Mouse (Mus musculus): ENCODE results near the gene Il12rb1. TPM values are rescaled to one million over a fixed set of nuclear protein-coding genes. Genes with fewer than 3 reads are reported as not detected.

The Il12rb1 gene
- polyA plus RNA-seq, 1 experiment from 2014 or later, result 0.08 TPM

- Histone ChIP-seq H3K4me3 (peak overlapping the region; percentile 57), H3K9ac (replicated peaks) (peak overlapping the region; percentile 58), H3K9me3 (no peaks in the 10 kb centered on the region), H3K27me3 (no peaks in the 10 kb centered on the region; the same call in 1 of the 2 replicates), H3K4me2 (replicated peaks) (peak overlapping the region; percentile 92), H3K4me1 (peaks cover 57% of the 10 kb centered on the region), H3K36me3 (peaks cover 4% of the 10 kb centered on the region; the same call in 1 of the 2 replicates), H3K27ac (replicated peaks) (peak overlapping the region; percentile 97)
- no peak for ATAC-seq (replicated peaks)
- whole genome bisulfite sequencing, result under 1% methylated on average over 46 of the region's 46 CpGs
Measured at GRCm38 (mm10) chr8:70863956-70864711, 55.9 kb downstream of the Il12rb1 start.

- Histone ChIP-seq H3K36me3 (peaks cover 4% of the 10 kb centered on the region; the same call in 1 of the 2 replicates), H3K4me3 (peak overlapping the region; percentile 57), H3K27me3 (no peaks in the 10 kb centered on the region; the same call in 1 of the 2 replicates), H3K9ac (replicated peaks) (peak overlapping the region; percentile 58), H3K4me2 (replicated peaks) (peak overlapping the region; percentile 92), H3K27ac (replicated peaks) (peak overlapping the region; percentile 97), H3K4me1 (peaks cover 63% of the 10 kb centered on the region), H3K9me3 (no peaks in the 10 kb centered on the region)
- peak; percentile 33 for ATAC-seq (replicated peaks)
- 1% methylated on average over 24 of the region's 24 CpGs for WGBS
Measured at GRCm38 (mm10) chr8:70864712-70865221, 56.5 kb downstream of the Il12rb1 start.

DNA sequence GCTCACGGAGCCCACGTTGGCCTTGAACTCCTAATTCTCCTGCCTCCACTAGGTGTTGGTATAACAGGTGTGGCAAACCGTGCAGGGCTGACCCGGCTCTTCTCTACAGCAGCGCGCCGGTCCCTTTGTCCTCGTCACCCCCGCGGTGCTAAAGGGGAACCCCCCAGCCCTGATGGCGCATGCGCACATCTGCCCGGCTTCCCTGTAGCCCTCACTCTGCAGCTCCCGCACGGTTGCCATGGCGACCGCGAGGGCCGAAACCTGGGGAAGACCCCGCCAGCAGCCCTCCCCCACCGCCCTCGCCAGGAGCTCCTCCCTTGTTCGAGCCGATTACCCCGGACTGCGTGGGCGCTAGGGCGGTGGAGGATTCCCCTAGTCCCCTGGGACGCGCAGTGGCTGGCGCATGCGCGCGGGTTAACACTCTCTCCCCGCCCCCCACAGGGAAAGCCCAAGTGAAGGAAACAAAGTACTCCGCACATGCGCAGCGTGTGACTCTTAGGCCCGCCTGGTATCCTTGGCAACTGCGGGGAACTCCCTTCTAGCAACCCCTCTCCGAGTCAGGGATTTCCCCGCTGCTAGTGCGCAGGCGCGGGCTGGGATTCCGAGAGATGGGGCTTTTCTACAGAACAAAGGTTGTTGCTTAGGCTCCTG, 57.2 kb downstream of the Il12rb1 start:
- H3K36me3 ChIP-seq, result peaks cover 4% of the 10 kb centered on the region; the same call in 1 of the 2 replicates
- peak overlapping the region; percentile 58 for H3K9ac ChIP-seq (replicated peaks)
- under 1% methylated on average over 46 of the region's 46 CpGs for WGBS
- peak overlapping the region; percentile 92 for H3K4me2 ChIP-seq (replicated peaks)
- H3K27ac ChIP-seq (replicated peaks), result peak overlapping the region; percentile 97
- no peaks in the 10 kb centered on the region for H3K9me3 ChIP-seq
- H3K4me3 ChIP-seq, result peak overlapping the region; percentile 57
- H3K27me3 ChIP-seq, result no peaks in the 10 kb centered on the region; the same call in 1 of the 2 replicates
- H3K4me1 ChIP-seq, result peaks cover 68% of the 10 kb centered on the region
- ATAC-seq (replicated peaks), result peak; percentile 85

GRCm38 (mm10) chr8:70866001-70866520, 57.8 kb downstream of the Il12rb1 start:
- no peaks in the 10 kb centered on the region; the same call in 1 of the 2 replicates for H3K27me3 ChIP-seq
- no peaks in the 10 kb centered on the region for H3K9me3 ChIP-seq
- peak overlapping the region; percentile 92 for H3K4me2 ChIP-seq (replicated peaks)
- peak overlapping the region; percentile 57 for H3K4me3 ChIP-seq
- peak overlapping the region; percentile 97 for H3K27ac ChIP-seq (replicated peaks)
- WGBS, result 6% methylated on average over 12 of the region's 12 CpGs
- no peak; the same call in none of the 2 replicates for ATAC-seq (replicated peaks)
- H3K4me1 ChIP-seq, result peaks cover 68% of the 10 kb centered on the region
- peaks cover 4% of the 10 kb centered on the region; the same call in 1 of the 2 replicates for H3K36me3 ChIP-seq
- peak overlapping the region; percentile 45 for H3K9ac ChIP-seq (replicated peaks)

DNA sequence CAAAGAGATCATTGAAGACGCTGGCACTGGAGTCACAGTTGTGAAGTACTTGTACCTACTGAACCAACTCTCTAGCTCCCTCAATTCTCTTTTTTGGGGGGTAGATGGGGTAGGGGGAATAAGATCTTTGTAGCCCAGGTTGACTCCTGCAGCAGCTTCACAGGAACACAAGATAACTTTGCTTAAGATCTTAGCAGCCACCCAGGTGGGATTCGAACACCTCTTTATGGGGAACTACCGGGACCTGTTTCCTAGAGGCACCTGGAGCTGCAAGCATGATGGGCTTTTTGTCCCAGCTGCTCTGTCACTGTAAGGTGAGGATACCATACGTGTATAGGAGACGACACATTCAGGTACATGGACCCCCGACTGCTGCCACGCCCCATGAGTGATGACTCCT, 58.3 kb downstream of the Il12rb1 start:
- H3K4me1 ChIP-seq, result peaks cover 70% of the 10 kb centered on the region

GRCm38 (mm10) chr8:70868559-70869198, 60.4 kb downstream of the Il12rb1 start:
- peak overlapping the region; percentile 19 for H3K4me2 ChIP-seq (replicated peaks)
- H3K27ac ChIP-seq (replicated peaks), result peak overlapping the region; percentile 67
- H3K9ac ChIP-seq (replicated peaks), result peak overlapping the region; percentile 36
- peaks cover 4% of the 10 kb centered on the region; the same call in 1 of the 2 replicates for H3K36me3 ChIP-seq
- 17% methylated on average over 40 of the region's 40 CpGs for WGBS
- no peaks in the 10 kb centered on the region for H3K27me3 ChIP-seq
- H3K4me1 ChIP-seq, result peaks cover 63% of the 10 kb centered on the region
- no peak overlapping the region for H3K4me3 ChIP-seq
- no peak for ATAC-seq (replicated peaks)
- no peaks in the 10 kb centered on the region for H3K9me3 ChIP-seq

More for the DNA sequence above, 58.3 kb downstream of the Il12rb1 start:
- Histone ChIP-seq H3K9me3 (no peaks in the 10 kb centered on the region), H3K36me3 (peaks cover 4% of the 10 kb centered on the region; the same call in 1 of the 2 replicates), H3K4me2 (replicated peaks) (peak overlapping the region; percentile 92; the same call in 1 of the 2 replicates), H3K27ac (replicated peaks) (peak overlapping the region; percentile 97), H3K4me3 (no peak overlapping the region), H3K9ac (replicated peaks) (no peak overlapping the region), H3K27me3 (no peaks in the 10 kb centered on the region; the same call in 1 of the 2 replicates)
- 84% methylated on average over 7 of the region's 7 CpGs for WGBS
- ATAC-seq (replicated peaks), result no peak

DNA sequence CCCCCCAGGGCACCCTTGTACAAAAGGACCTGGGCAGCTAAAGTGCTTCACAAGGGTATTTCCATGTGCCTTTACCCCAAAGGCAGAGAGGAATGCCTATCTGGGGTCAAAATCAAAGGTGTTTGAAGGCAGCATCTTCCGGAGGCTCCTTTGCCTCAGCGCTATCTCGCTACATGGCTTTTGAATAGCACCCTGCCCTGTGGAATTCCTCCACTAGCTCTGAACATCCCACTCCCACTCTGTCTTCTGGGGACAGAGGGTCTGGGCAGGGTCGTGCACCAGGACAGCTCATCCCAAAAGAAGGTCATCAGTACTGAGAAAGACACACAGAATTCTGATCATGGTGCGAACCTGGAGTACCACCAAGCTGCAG, 60.9 kb downstream of the Il12rb1 start:
- Histone ChIP-seq H3K4me2 (replicated peaks) (peak overlapping the region; percentile 19; the same call in 1 of the 2 replicates), H3K27me3 (no peaks in the 10 kb centered on the region), H3K9ac (replicated peaks) (peak overlapping the region; percentile 36), H3K4me1 (peaks cover 58% of the 10 kb centered on the region), H3K4me3 (no peak overlapping the region), H3K36me3 (peaks cover 4% of the 10 kb centered on the region; the same call in 1 of the 2 replicates), H3K9me3 (no peaks in the 10 kb centered on the region), H3K27ac (replicated peaks) (peak overlapping the region; percentile 67)
- ATAC-seq (replicated peaks), result no peak
- 36% methylated on average over 5 of the region's 5 CpGs for WGBS

GRCm38 (mm10) chr8:70869601-70870041, 61.4 kb downstream of the Il12rb1 start:
- no peak overlapping the region for H3K4me3 ChIP-seq
- 0 out of 2 replicates have a peak, but pooled peaks have one; percentile 6 for ATAC-seq (replicated peaks)
- H3K4me2 ChIP-seq (replicated peaks), result no peak overlapping the region
- WGBS, result 45% methylated on average over 16 of the region's 16 CpGs
- H3K27ac ChIP-seq (replicated peaks), result peak overlapping the region; percentile 67
- H3K4me1 ChIP-seq, result peaks cover 54% of the 10 kb centered on the region
- no peaks in the 10 kb centered on the region for H3K9me3 ChIP-seq
- peaks cover 4% of the 10 kb centered on the region; the same call in 1 of the 2 replicates for H3K36me3 ChIP-seq
- peak overlapping the region; percentile 36 for H3K9ac ChIP-seq (replicated peaks)
- no peaks in the 10 kb centered on the region for H3K27me3 ChIP-seq

Small RNAs within 50 kb of the gene (microRNA-seq; reads per million reads assigned to microRNA genes)
- gene Mir7240, result 0.66 reads per million

Other genes starting within 250 kb of the Il12rb1 start
- 116 TPM in 2 replicates for gene Isyna1, start 214.1 kb upstream of the Il12rb1 start, polyA plus RNA-seq (2015; fragmentation: Nextera tagmentation; extraction: Ambion mirVana)
- gene Ssbp4, start 199.6 kb upstream of the Il12rb1 start, polyA plus RNA-seq (2015; fragmentation: Nextera tagmentation; extraction: Ambion mirVana), result 114 TPM in 2 replicates
- gene Lrrc25, start 192.3 kb upstream of the Il12rb1 start, polyA plus RNA-seq (2015; fragmentation: Nextera tagmentation; extraction: Ambion mirVana), result 0.74 and 1.3 TPM in 2 replicates
- gene Gdf15, start 176.0 kb upstream of the Il12rb1 start, polyA plus RNA-seq (2015; fragmentation: Nextera tagmentation; extraction: Ambion mirVana), result not detected in 2 replicates
- 63.6 and 70.2 TPM in 2 replicates for gene Pgpep1, start 148.1 kb upstream of the Il12rb1 start, polyA plus RNA-seq (2015; fragmentation: Nextera tagmentation; extraction: Ambion mirVana)
- gene Lsm4, start 135.2 kb upstream of the Il12rb1 start, polyA plus RNA-seq (2015; fragmentation: Nextera tagmentation; extraction: Ambion mirVana), result 211 and 228 TPM in 2 replicates
- gene Jund, start 109.5 kb upstream of the Il12rb1 start, polyA plus RNA-seq (2015; fragmentation: Nextera tagmentation; extraction: Ambion mirVana), result 89.0 and 96.0 TPM in 2 replicates
- 0.13 and 0.14 TPM in 2 replicates for gene Iqcn, start 105.0 kb upstream of the Il12rb1 start, polyA plus RNA-seq (2015; fragmentation: Nextera tagmentation; extraction: Ambion mirVana)
- not detected in 2 replicates for gene Gm3336, start 89.9 kb upstream of the Il12rb1 start, polyA plus RNA-seq (2015; fragmentation: Nextera tagmentation; extraction: Ambion mirVana)
- gene Pde4c, start 84.7 kb upstream of the Il12rb1 start, polyA plus RNA-seq (2015; fragmentation: Nextera tagmentation; extraction: Ambion mirVana), result 0.13 and 0.22 TPM in 2 replicates
- gene Rab3a, start 53.8 kb upstream of the Il12rb1 start, polyA plus RNA-seq (2015; fragmentation: Nextera tagmentation; extraction: Ambion mirVana), result 319 and 328 TPM in 2 replicates
- 51.5 and 57.7 TPM in 2 replicates for gene Mpv17l2, start 47.5 kb upstream of the Il12rb1 start, polyA plus RNA-seq (2015; fragmentation: Nextera tagmentation; extraction: Ambion mirVana)
- gene Pik3r2, start 31.7 kb upstream of the Il12rb1 start, polyA plus RNA-seq (2015; fragmentation: Nextera tagmentation; extraction: Ambion mirVana), result 126 and 127 TPM in 2 replicates
- gene Mast3, start 3.4 kb upstream of the Il12rb1 start, polyA plus RNA-seq (2015; fragmentation: Nextera tagmentation; extraction: Ambion mirVana), result 24.6 and 25.0 TPM in 2 replicates
- 9.0 and 9.6 TPM in 2 replicates for gene Arrdc2, start 31.3 kb downstream of the Il12rb1 start, polyA plus RNA-seq (2015; fragmentation: Nextera tagmentation; extraction: Ambion mirVana)
- 12.4 and 14.3 TPM in 2 replicates for gene Kcnn1, start 54.8 kb downstream of the Il12rb1 start, polyA plus RNA-seq (2015; fragmentation: Nextera tagmentation; extraction: Ambion mirVana)
- gene Ccdc124, start 65.5 kb downstream of the Il12rb1 start, polyA plus RNA-seq (2015; fragmentation: Nextera tagmentation; extraction: Ambion mirVana), result 160 and 166 TPM in 2 replicates
- 1.4 and 1.6 TPM in 2 replicates for gene Slc5a5, start 84.3 kb downstream of the Il12rb1 start, polyA plus RNA-seq (2015; fragmentation: Nextera tagmentation; extraction: Ambion mirVana)
- 2,771 and 2,787 TPM in 2 replicates for gene Rpl18a, start 89.0 kb downstream of the Il12rb1 start, polyA plus RNA-seq (2015; fragmentation: Nextera tagmentation; extraction: Ambion mirVana)
- 60.1 and 62.0 TPM in 2 replicates for gene Map1s, start 97.5 kb downstream of the Il12rb1 start, polyA plus RNA-seq (2015; fragmentation: Nextera tagmentation; extraction: Ambion mirVana)

Data from forebrain, embryonic 15.5 days (tissue).